12 mouse cellular contexts compared by ENCODE assay signal in genomic region chr11:5732401-5732800, GRCm38 (mm10). TPM values are rescaled to one million over a fixed set of nuclear protein-coding genes. Genes with fewer than 3 reads are reported as not detected.
DNase-seq lines count a peak whose midpoint lies in the region; ATAC-seq lines count a peak whose summit lies in the region.
"Had no signal": no experiment of that assay in that cellular context is flagged by ENCODE, and none has a peak within 500 bp of the region (broad histone marks: within the 10 kb centered on the region; RNA-seq: fewer than 3 reads in every experiment).

No protein-coding gene starts in this region.

- no peak overlapping the region for H3K4me2 ChIP-seq in embryonic facial prominence, embryonic 11.5 days (ENCODE audit: low read depth, low read length)
- H3K4me2 ChIP-seq in hindbrain, embryonic 12.5 days (replicated peaks) = no peak overlapping the region
- H3K4me2 ChIP-seq in neural tube, embryonic 13.5 days = no peak overlapping the region
- H3K4me2 ChIP-seq: embryonic facial prominence, embryonic 13.5 days had no signal

- no peaks in the 10 kb centered on the region for H3K27me3 ChIP-seq in embryonic facial prominence, embryonic 11.5 days (ENCODE audit: control insufficient read depth, insufficient read depth, low read length)
- H3K27me3 ChIP-seq in embryonic facial prominence, embryonic 10.5 days (replicated peaks; ENCODE audit: low read depth, poor library complexity, severe bottlenecking) = no peaks in the 10 kb centered on the region
- H3K27me3 ChIP-seq in hindbrain, embryonic 12.5 days = no peaks in the 10 kb centered on the region
- no peaks in the 10 kb centered on the region for H3K27me3 ChIP-seq in neural tube, embryonic 13.5 days
- H3K27me3 ChIP-seq: embryonic facial prominence, embryonic 13.5 days had no signal

- no peak for DNase-seq in embryonic facial prominence, embryonic 11.5 days (ENCODE audit: low spot score)
- DNase-seq in embryonic facial prominence, embryonic 10.5 days (ENCODE audit: low spot score) = no peak
- peak; percentile 41 for DNase-seq in left cerebral cortex, postnatal 4 days
- DNase-seq in left cerebral cortex, adult 18-20 months (ENCODE audit: low spot score in 2 of 2) = no peak
- DNase-seq in embryo, embryonic 10 days (ENCODE audit: low spot score) = no peak
- no peak for DNase-seq in urinary bladder, postnatal 4 days (ENCODE audit: low spot score in 2 of 2)
- DNase-seq: cerebellum, adult 2 months; kidney, adult 9 months had no signal

- 73% methylated on average over 5 of the region's 5 CpGs for WGBS in embryonic facial prominence, embryonic 11.5 days
- WGBS in embryonic facial prominence, embryonic 10.5 days = 78% methylated on average over 5 of the region's 5 CpGs
- 67% methylated on average over 5 of the region's 5 CpGs for WGBS in hindbrain, embryonic 12.5 days
- WGBS in neural tube, embryonic 13.5 days = 56% methylated on average over 5 of the region's 5 CpGs

- H3K36me3 ChIP-seq in embryonic facial prominence, embryonic 11.5 days (replicated peaks; ENCODE audit: control insufficient read depth, insufficient read depth, low read depth, low read length) = no peaks in the 10 kb centered on the region
- H3K36me3 ChIP-seq in embryonic facial prominence, embryonic 10.5 days (replicated peaks) = no peaks in the 10 kb centered on the region
- H3K36me3 ChIP-seq in hindbrain, embryonic 12.5 days = no peaks in the 10 kb centered on the region
- no peaks in the 10 kb centered on the region for H3K36me3 ChIP-seq in neural tube, embryonic 13.5 days
- H3K36me3 ChIP-seq: embryonic facial prominence, embryonic 13.5 days; midbrain, embryonic 10.5 days had no signal

- no peaks in the 10 kb centered on the region for H3K9me3 ChIP-seq in embryonic facial prominence, embryonic 11.5 days (replicated peaks; ENCODE audit: control insufficient read depth, low read length)
- H3K9me3 ChIP-seq in embryonic facial prominence, embryonic 10.5 days = no peaks in the 10 kb centered on the region
- no peaks in the 10 kb centered on the region for H3K9me3 ChIP-seq in hindbrain, embryonic 12.5 days (replicated peaks)
- H3K9me3 ChIP-seq in neural tube, embryonic 13.5 days = no peaks in the 10 kb centered on the region
- H3K9me3 ChIP-seq: embryonic facial prominence, embryonic 13.5 days; midbrain, embryonic 10.5 days had no signal

- no peaks in the 10 kb centered on the region for H3K4me1 ChIP-seq in embryonic facial prominence, embryonic 11.5 days (ENCODE audit: control insufficient read depth, insufficient read depth, low read length)
- peaks cover 24% of the 10 kb centered on the region for H3K4me1 ChIP-seq in embryonic facial prominence, embryonic 10.5 days
- H3K4me1 ChIP-seq in hindbrain, embryonic 12.5 days = peaks cover 9% of the 10 kb centered on the region
- H3K4me1 ChIP-seq in neural tube, embryonic 13.5 days (replicated peaks) = peaks cover 11% of the 10 kb centered on the region; the same call in 1 of the 2 replicates

- no peak overlapping the region for H3K4me3 ChIP-seq in embryonic facial prominence, embryonic 11.5 days (ENCODE audit: low read depth, low read length)
- H3K4me3 ChIP-seq in embryonic facial prominence, embryonic 10.5 days = no peak overlapping the region
- H3K4me3 ChIP-seq in hindbrain, embryonic 12.5 days = no peak overlapping the region
- H3K4me3 ChIP-seq in neural tube, embryonic 13.5 days = no peak overlapping the region
- H3K4me3 ChIP-seq: embryonic facial prominence, embryonic 13.5 days; midbrain, embryonic 10.5 days had no signal

- intact Hi-C loops in left cerebral cortex, postnatal 4 days (cut with DNase I) = no loop called here

- H3K27ac ChIP-seq in embryonic facial prominence, embryonic 11.5 days (replicated peaks; ENCODE audit: low read depth, low read length) = no peak overlapping the region
- no peak overlapping the region for H3K27ac ChIP-seq in embryonic facial prominence, embryonic 10.5 days (replicated peaks)
- H3K27ac ChIP-seq in hindbrain, embryonic 12.5 days = peak overlapping the region; percentile 57
- peak overlapping the region; percentile 34; the same call in 1 of the 2 replicates for H3K27ac ChIP-seq in neural tube, embryonic 13.5 days (replicated peaks)
- H3K27ac ChIP-seq: embryonic facial prominence, embryonic 13.5 days; midbrain, embryonic 10.5 days had no signal

- peak overlapping the region; percentile 22 for H3K9ac ChIP-seq in embryonic facial prominence, embryonic 11.5 days (replicated peaks; ENCODE audit: low read length)
- H3K9ac ChIP-seq in hindbrain, embryonic 12.5 days = no peak overlapping the region; the same call in 1 of the 2 replicates
- H3K9ac ChIP-seq in neural tube, embryonic 13.5 days = peak overlapping the region; percentile 9; the same call in 1 of the 2 replicates
- H3K9ac ChIP-seq: embryonic facial prominence, embryonic 13.5 days had no signal

- ATAC-seq in embryonic facial prominence, embryonic 11.5 days (replicated peaks; ENCODE audit: insufficient number of reproducible peaks, low FRiP score, low TSS enrichment, low read depth) = no peak
- ATAC-seq in hindbrain, embryonic 12.5 days (ENCODE audit: low FRiP score) = peak; percentile 52; the same call in 1 of the 2 replicates
- ATAC-seq in neural tube, embryonic 13.5 days (ENCODE audit: low read depth) = 0 out of 2 replicates have a peak, but pooled peaks have one; percentile 40

RNA-seq across cellular contexts. Expression of gene Mrps24, which starts 16.9 kb away (rescaled TPM):
- 170 and 176 TPM in 2 replicates for polyA plus RNA-seq in embryonic facial prominence, embryonic 11.5 days (2014; fragmentation: Nextera tagmentation; extraction: Ambion mirVana)
- 154 and 156 TPM in 2 replicates for polyA plus RNA-seq in embryonic facial prominence, embryonic 10.5 days (2016; fragmentation: Nextera tagmentation; extraction: Ambion mirVana)
- total RNA-seq in left cerebral cortex, postnatal 4 days (2021) = 10 to 100 TPM; 90.3 to 93.2 TPM
- 10 to 100 TPM; 65.5 to 65.9 TPM for total RNA-seq in left cerebral cortex, adult 18-20 months (2021)
- polyA plus RNA-seq in hindbrain, embryonic 12.5 days (2016; fragmentation: Nextera tagmentation; extraction: Ambion mirVana) = 137 and 162 TPM in 2 replicates
- polyA plus RNA-seq in neural tube, embryonic 13.5 days (2015; fragmentation: Nextera tagmentation; extraction: Ambion mirVana) = 180 and 183 TPM in 2 replicates

RNA-seq across cellular contexts. Expression of gene Urgcp, which starts 29.8 kb away (rescaled TPM):
- 9.4 and 10.1 TPM in 2 replicates for polyA plus RNA-seq in embryonic facial prominence, embryonic 11.5 days (2014; fragmentation: Nextera tagmentation; extraction: Ambion mirVana)
- 18.0 and 19.1 TPM in 2 replicates for polyA plus RNA-seq in embryonic facial prominence, embryonic 10.5 days (2016; fragmentation: Nextera tagmentation; extraction: Ambion mirVana)
- 10 to 100 TPM; 41.5 to 52.4 TPM for total RNA-seq in left cerebral cortex, postnatal 4 days (2021)
- total RNA-seq in left cerebral cortex, adult 18-20 months (2021) = 10 to 100 TPM; 64.2 to 78.5 TPM
- polyA plus RNA-seq in hindbrain, embryonic 12.5 days (2016; fragmentation: Nextera tagmentation; extraction: Ambion mirVana) = 26.1 and 26.6 TPM in 2 replicates
- 26.8 and 29.1 TPM in 2 replicates for polyA plus RNA-seq in neural tube, embryonic 13.5 days (2015; fragmentation: Nextera tagmentation; extraction: Ambion mirVana)

RNA-seq across cellular contexts. Expression of gene Dbnl, which starts 55.9 kb away (rescaled TPM):
- 121 and 126 TPM in 2 replicates for polyA plus RNA-seq in embryonic facial prominence, embryonic 11.5 days (2014; fragmentation: Nextera tagmentation; extraction: Ambion mirVana)
- 137 and 138 TPM in 2 replicates for polyA plus RNA-seq in embryonic facial prominence, embryonic 10.5 days (2016; fragmentation: Nextera tagmentation; extraction: Ambion mirVana)
- 10 to 100 TPM; 89.8 to 92.4 TPM for total RNA-seq in left cerebral cortex, postnatal 4 days (2021)
- 10 to 100 TPM; 69.0 to 70.5 TPM for total RNA-seq in left cerebral cortex, adult 18-20 months (2021)
- polyA plus RNA-seq in hindbrain, embryonic 12.5 days (2016; fragmentation: Nextera tagmentation; extraction: Ambion mirVana) = 145 and 153 TPM in 2 replicates
- 143 and 168 TPM in 2 replicates for polyA plus RNA-seq in neural tube, embryonic 13.5 days (2015; fragmentation: Nextera tagmentation; extraction: Ambion mirVana)

Comparison
In these comparisons a context has a peak if more than half of its experiments do, and no peak if none do; other contexts are left out.
1. H3K27ac ChIP-seq: peak in hindbrain, embryonic 12.5 days (single experiment) and neural tube, embryonic 13.5 days (single experiment); none in embryonic facial prominence, embryonic 11.5 days (single experiment) and embryonic facial prominence, embryonic 10.5 days (single experiment).